23 mouse cellular contexts compared by ENCODE assay signal in the genomic region with DNA sequence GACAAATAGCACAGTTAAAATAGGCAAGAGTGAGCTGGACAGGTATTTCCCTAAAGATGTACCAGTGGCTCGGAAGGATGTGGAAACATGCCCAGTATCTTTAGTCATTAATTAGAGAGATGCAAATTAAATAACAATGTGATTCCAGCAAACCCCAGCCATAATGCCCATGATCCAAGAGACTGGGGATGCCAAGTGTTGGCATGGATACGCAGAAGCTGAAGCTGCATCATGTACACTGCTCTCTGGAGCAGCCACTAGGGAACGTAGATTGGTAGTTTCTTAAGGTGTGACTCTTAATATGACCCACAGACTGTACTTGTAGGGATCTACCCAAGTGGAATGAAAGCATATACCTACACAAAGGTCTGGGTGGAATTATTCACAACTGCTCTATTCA. TPM values are rescaled to one million over a fixed set of nuclear protein-coding genes. Genes with fewer than 3 reads are reported as not detected.
A peak's percentile ranks its signal among the peaks of the same experiment; 100 is the strongest.
DNase-seq lines count a peak whose midpoint lies in the region; ATAC-seq lines count a peak whose summit lies in the region.
"Had no signal": no experiment of that assay in that cellular context is flagged by ENCODE, and none has a peak within 500 bp of the region (broad histone marks: within the 10 kb centered on the region; RNA-seq: fewer than 3 reads in every experiment).

No protein-coding gene starts in this region.

- WGBS in forebrain, embryonic 13.5 days = 53% methylated on average over 3 of the region's 3 CpGs
- WGBS in forebrain, embryonic 12.5 days = 78% methylated on average over 3 of the region's 3 CpGs
- WGBS in hindbrain, embryonic 16.5 days = 42% methylated on average over 3 of the region's 3 CpGs
- 59% methylated on average over 3 of the region's 3 CpGs for WGBS in hindbrain, embryonic 14.5 days

- H3K9ac ChIP-seq in forebrain, embryonic 13.5 days = no peak overlapping the region
- H3K9ac ChIP-seq in forebrain, embryonic 12.5 days = no peak overlapping the region
- no peak overlapping the region for H3K9ac ChIP-seq in hindbrain, embryonic 16.5 days (ENCODE audit: low read depth, low read length)
- no peak overlapping the region for H3K9ac ChIP-seq in hindbrain, embryonic 14.5 days
- H3K9ac ChIP-seq: embryonic facial prominence, embryonic 15.5 days; heart, embryonic 13.5 days had no signal

- peaks cover 12% of the 10 kb centered on the region; the same call in 1 of the 2 replicates for H3K4me1 ChIP-seq in forebrain, embryonic 13.5 days
- H3K4me1 ChIP-seq in forebrain, embryonic 12.5 days = no peaks in the 10 kb centered on the region
- peaks cover 4% of the 10 kb centered on the region; the same call in 1 of the 2 replicates for H3K4me1 ChIP-seq in hindbrain, embryonic 16.5 days (ENCODE audit: control insufficient read depth, insufficient read depth, low read depth, low read length)
- no peaks in the 10 kb centered on the region for H3K4me1 ChIP-seq in hindbrain, embryonic 14.5 days (replicated peaks; ENCODE audit: control insufficient read depth, insufficient read depth, low read length)

- no peak for DNase-seq in hindbrain, embryonic 14.5 days (ENCODE audit: low spot score)
- DNase-seq in left cerebral cortex, postnatal 4 days = peak; percentile 29
- DNase-seq in left cerebral cortex, adult 9 months (ENCODE audit: low spot score in 2 of 2) = no peak
- DNase-seq in brain, adult 2 months (ENCODE audit: low read depth, low spot score) = peak; percentile 14
- no peak for DNase-seq in lung, adult 18-20 months
- DNase-seq: adrenal gland, adult 2 months; adrenal gland, postnatal 25 days; cerebellum, adult 11 months; cerebellum, adult 9-11 months; embryo, embryonic 11 days; gastrocnemius, postnatal 36 days; heart, adult 11 months; heart, postnatal 36 days; kidney, adult 2 months had no signal

- no peaks in the 10 kb centered on the region for H3K27me3 ChIP-seq in forebrain, embryonic 13.5 days
- no peaks in the 10 kb centered on the region for H3K27me3 ChIP-seq in forebrain, embryonic 12.5 days
- no peaks in the 10 kb centered on the region for H3K27me3 ChIP-seq in hindbrain, embryonic 16.5 days (replicated peaks; ENCODE audit: control insufficient read depth, insufficient read depth, low read length)
- no peaks in the 10 kb centered on the region for H3K27me3 ChIP-seq in hindbrain, embryonic 14.5 days (ENCODE audit: control insufficient read depth, insufficient read depth, low read length)
- H3K27me3 ChIP-seq: CH12.LX; embryonic facial prominence, embryonic 15.5 days; heart, embryonic 13.5 days had no signal

- H3K9me3 ChIP-seq in forebrain, embryonic 13.5 days (replicated peaks) = no peaks in the 10 kb centered on the region
- no peaks in the 10 kb centered on the region for H3K9me3 ChIP-seq in forebrain, embryonic 12.5 days
- no peaks in the 10 kb centered on the region for H3K9me3 ChIP-seq in hindbrain, embryonic 16.5 days (ENCODE audit: control insufficient read depth, low read length)
- H3K9me3 ChIP-seq in hindbrain, embryonic 14.5 days (ENCODE audit: control insufficient read depth, low read length) = no peaks in the 10 kb centered on the region
- H3K9me3 ChIP-seq: embryonic facial prominence, embryonic 15.5 days; heart, embryonic 13.5 days had no signal

- H3K36me3 ChIP-seq in forebrain, embryonic 13.5 days (ENCODE audit: poor library complexity, severe bottlenecking) = no peaks in the 10 kb centered on the region
- H3K36me3 ChIP-seq in forebrain, embryonic 12.5 days (replicated peaks) = no peaks in the 10 kb centered on the region
- no peaks in the 10 kb centered on the region for H3K36me3 ChIP-seq in hindbrain, embryonic 16.5 days (ENCODE audit: control insufficient read depth, insufficient read depth, low read length)
- no peaks in the 10 kb centered on the region for H3K36me3 ChIP-seq in hindbrain, embryonic 14.5 days (replicated peaks; ENCODE audit: control insufficient read depth, insufficient read depth)
- H3K36me3 ChIP-seq: embryonic facial prominence, embryonic 15.5 days; heart, embryonic 13.5 days had no signal

- peak; percentile 59 for ATAC-seq in forebrain, embryonic 13.5 days
- ATAC-seq in forebrain, embryonic 12.5 days (ENCODE audit: low FRiP score) = no peak
- 0 out of 2 replicates have a peak, but pooled peaks have one; percentile 37 for ATAC-seq in hindbrain, embryonic 16.5 days
- no peak for ATAC-seq in hindbrain, embryonic 14.5 days (ENCODE audit: low FRiP score)
- ATAC-seq: intestine, embryonic 16.5 days had no signal

- intact Hi-C loops in left cerebral cortex, postnatal 4 days (cut with DNase I) = no loop called here

- no peak overlapping the region for H3K4me2 ChIP-seq in forebrain, embryonic 13.5 days
- no peak overlapping the region for H3K4me2 ChIP-seq in forebrain, embryonic 12.5 days
- no peak overlapping the region for H3K4me2 ChIP-seq in hindbrain, embryonic 16.5 days (ENCODE audit: low read length)
- H3K4me2 ChIP-seq in hindbrain, embryonic 14.5 days (replicated peaks) = no peak overlapping the region
- H3K4me2 ChIP-seq: embryonic facial prominence, embryonic 15.5 days; heart, embryonic 13.5 days had no signal

- no peak overlapping the region for H3K4me3 ChIP-seq in forebrain, embryonic 13.5 days
- no peak overlapping the region for H3K4me3 ChIP-seq in forebrain, embryonic 12.5 days (replicated peaks)
- no peak overlapping the region for H3K4me3 ChIP-seq in hindbrain, embryonic 16.5 days (ENCODE audit: low read length)
- no peak overlapping the region for H3K4me3 ChIP-seq in hindbrain, embryonic 14.5 days (replicated peaks; ENCODE audit: low read length)
- H3K4me3 ChIP-seq: embryonic facial prominence, embryonic 15.5 days; erythroblast, embryonic 14.5 days; heart, embryonic 13.5 days had no signal

- no peak overlapping the region for H3K27ac ChIP-seq in forebrain, embryonic 13.5 days
- no peak overlapping the region for H3K27ac ChIP-seq in forebrain, embryonic 12.5 days
- H3K27ac ChIP-seq in hindbrain, embryonic 16.5 days (ENCODE audit: low read depth, low read length) = no peak overlapping the region
- no peak overlapping the region for H3K27ac ChIP-seq in hindbrain, embryonic 14.5 days
- H3K27ac ChIP-seq: embryonic facial prominence, embryonic 15.5 days; heart, embryonic 13.5 days had no signal

RNA-seq across cellular contexts. Expression of gene Vstm4, which starts 50.0 kb away (rescaled TPM):
- 3.7 and 4.2 TPM in 2 replicates for polyA plus RNA-seq in forebrain, embryonic 13.5 days (2015; fragmentation: Nextera tagmentation; extraction: Ambion mirVana)
- 3.6 and 3.7 TPM in 2 replicates for polyA plus RNA-seq in forebrain, embryonic 12.5 days (2016; fragmentation: Nextera tagmentation; extraction: Ambion mirVana)
- 14.5 and 16.3 TPM in 2 replicates for polyA plus RNA-seq in hindbrain, embryonic 16.5 days (2015; fragmentation: Nextera tagmentation; extraction: Ambion mirVana)
- 12.6 and 12.8 TPM in 2 replicates for polyA plus RNA-seq in hindbrain, embryonic 14.5 days (2014; fragmentation: Nextera tagmentation; extraction: Ambion mirVana)
- total RNA-seq in left cerebral cortex, postnatal 4 days (2021) = 1 to 10 TPM; 4.5 to 5.0 TPM
- total RNA-seq: CH12.LX; common myeloid progenitor, adult 5-6 weeks had no signal
- polyA plus RNA-seq: erythroblast, embryonic 14.5 days had no signal

Comparison
In these comparisons a context has a peak if more than half of its experiments do, and no peak if none do; other contexts are left out.
1. ATAC-seq: peak in forebrain, embryonic 13.5 days (single experiment) and hindbrain, embryonic 16.5 days (single experiment); none in forebrain, embryonic 12.5 days (single experiment) and hindbrain, embryonic 14.5 days (single experiment).
2. DNase-seq: peak in left cerebral cortex, postnatal 4 days (single experiment) and brain, adult 2 months (single experiment); none in hindbrain, embryonic 14.5 days (single experiment), left cerebral cortex, adult 9 months (0 of 2) and lung, adult 18-20 months (0 of 2).